ENCODE assay signal across 10 mouse cellular contexts in genomic region chr17:56269741-56270140, GRCm38 (mm10). TPM values are rescaled to one million over a fixed set of nuclear protein-coding genes. Genes with fewer than 3 reads are reported as not detected.
DNase-seq lines count a peak whose midpoint lies in the region; ATAC-seq and TF ChIP-seq lines count a peak whose summit lies in the region.
"Had no signal": no experiment of that assay in that cellular context is flagged by ENCODE, and none has a peak within 500 bp of the region (broad histone marks: within the 10 kb centered on the region; RNA-seq: fewer than 3 reads in every experiment).

No protein-coding gene starts in this region.

- peak overlapping the region; percentile 60 for H3K9ac ChIP-seq in heart, embryonic 12.5 days
- peak overlapping the region; percentile 66 for H3K9ac ChIP-seq in liver, embryonic 12.5 days

- peak overlapping the region; percentile 61; the same call in 1 of the 2 replicates for H3K27ac ChIP-seq in thymus, adult 2 months (ENCODE audit: control insufficient read depth, insufficient read depth, low read length)
- H3K27ac ChIP-seq in heart, embryonic 12.5 days (ENCODE audit: poor library complexity, severe bottlenecking), result peak overlapping the region; percentile 62
- peak overlapping the region; percentile 74 for H3K27ac ChIP-seq in liver, embryonic 12.5 days

- H3K4me2 ChIP-seq in heart, embryonic 12.5 days, result peak overlapping the region; percentile 66
- peak overlapping the region; percentile 78 for H3K4me2 ChIP-seq in liver, embryonic 12.5 days

- H3K9me3 ChIP-seq in heart, embryonic 12.5 days (replicated peaks), result no peaks in the 10 kb centered on the region
- H3K9me3 ChIP-seq in liver, embryonic 12.5 days (replicated peaks), result no peaks in the 10 kb centered on the region

- no peak overlapping the region for H3K4me3 ChIP-seq in thymus, adult 2 months (ENCODE audit: control insufficient read depth, insufficient read depth, low read length)
- H3K4me3 ChIP-seq in heart, embryonic 12.5 days, result peak overlapping the region; percentile 30
- H3K4me3 ChIP-seq in liver, embryonic 12.5 days, result peak overlapping the region; percentile 50

- no peak for TF ChIP-seq POLR2A in thymus, adult 2 months (IDR thresholded peaks at IDR 0.05; ENCODE audit: control insufficient read depth, extremely low read depth, insufficient read depth, low read length, poor library complexity)

- ATAC-seq in heart, embryonic 12.5 days (ENCODE audit: insufficient number of reproducible peaks, low FRiP score), result 0 out of 2 replicates have a peak, but pooled peaks have one; percentile 5
- 0 out of 2 replicates have a peak, but pooled peaks have one; percentile 1 for ATAC-seq in liver, embryonic 12.5 days

- no peak for TF ChIP-seq CTCF in thymus, adult 2 months (IDR thresholded peaks at IDR 0.05; ENCODE audit: borderline replicate concordance, control insufficient read depth, extremely low read depth, insufficient read depth, low read length, poor library complexity)

- WGBS in thymus, adult 2 months, result 82% methylated on average over 3 of the region's 3 CpGs
- 75% methylated on average over 3 of the region's 3 CpGs for WGBS in heart, embryonic 12.5 days
- WGBS in liver, embryonic 12.5 days (ENCODE audit: insufficient replicate concordance), result 66% methylated on average over 3 of the region's 3 CpGs

- H3K27me3 ChIP-seq in thymus, adult 2 months (ENCODE audit: control insufficient read depth, insufficient read depth, low read length), result no peaks in the 10 kb centered on the region
- H3K27me3 ChIP-seq in heart, embryonic 12.5 days (replicated peaks), result no peaks in the 10 kb centered on the region
- H3K27me3 ChIP-seq in liver, embryonic 12.5 days (replicated peaks), result no peaks in the 10 kb centered on the region

- H3K36me3 ChIP-seq in thymus, adult 2 months (ENCODE audit: control insufficient read depth, insufficient read depth, low read length), result no peaks in the 10 kb centered on the region
- peaks cover 53% of the 10 kb centered on the region for H3K36me3 ChIP-seq in heart, embryonic 12.5 days
- peaks cover 47% of the 10 kb centered on the region for H3K36me3 ChIP-seq in liver, embryonic 12.5 days

- no peak for DNase-seq in thymus, adult 2 months
- DNase-seq in thymus, postnatal 14 days, result no peak
- peak; percentile 8 for DNase-seq in yolk sac, embryonic 10.5 days (ENCODE audit: low spot score)
- no peak for DNase-seq in c-Kit-positive CD71-positive TER-119-positive erythroid progenitor cells, embryonic 14.5 days (ENCODE audit: low spot score)
- DNase-seq in thymus, postnatal 36 days, result no peak
- DNase-seq in adrenal gland, adult 8-10 months, result no peak

- peaks cover 4% of the 10 kb centered on the region for H3K4me1 ChIP-seq in thymus, adult 2 months (replicated peaks; ENCODE audit: control insufficient read depth, insufficient read depth, low read length)
- H3K4me1 ChIP-seq in heart, embryonic 12.5 days (replicated peaks), result peaks cover 35% of the 10 kb centered on the region
- H3K4me1 ChIP-seq in liver, embryonic 12.5 days, result peaks cover 43% of the 10 kb centered on the region

RNA-seq across cellular contexts. Expression of gene Ticam1, which starts 6.8 kb away (rescaled TPM):
- polyA plus RNA-seq in thymus, adult 2 months (2012; rRNA removed), result 21.6 and 23.1 TPM in 2 replicates
- 8.6 and 9.5 TPM in 2 replicates for polyA plus RNA-seq in heart, embryonic 12.5 days (2016; fragmentation: Nextera tagmentation; extraction: Ambion mirVana)
- polyA plus RNA-seq in liver, embryonic 12.5 days (2016; fragmentation: Nextera tagmentation; extraction: Ambion mirVana), result 3.8 and 4.1 TPM in 2 replicates
- total RNA-seq in adrenal gland, adult 8-10 months (2022), result 10 to 100 TPM; 23.9 to 26.3 (median 24.8) TPM

RNA-seq across cellular contexts. Expression of gene Fem1a, which starts 13.1 kb away (rescaled TPM):
- polyA plus RNA-seq in thymus, adult 2 months (2012; rRNA removed), result 43.1 and 45.2 TPM in 2 replicates
- polyA plus RNA-seq in heart, embryonic 12.5 days (2016; fragmentation: Nextera tagmentation; extraction: Ambion mirVana), result 19.5 and 19.9 TPM in 2 replicates
- polyA plus RNA-seq in liver, embryonic 12.5 days (2016; fragmentation: Nextera tagmentation; extraction: Ambion mirVana), result 10.2 and 10.7 TPM in 2 replicates
- 10 to 100 TPM; 30.4 to 32.5 (median 31.2) TPM for total RNA-seq in adrenal gland, adult 8-10 months (2022)

RNA-seq across cellular contexts. Expression of gene Plin3, which starts 22.9 kb away (rescaled TPM):
- 29.3 and 33.0 TPM in 2 replicates for polyA plus RNA-seq in thymus, adult 2 months (2012; rRNA removed)
- 59.1 and 60.0 TPM in 2 replicates for polyA plus RNA-seq in heart, embryonic 12.5 days (2016; fragmentation: Nextera tagmentation; extraction: Ambion mirVana)
- 28.3 and 30.2 TPM in 2 replicates for polyA plus RNA-seq in liver, embryonic 12.5 days (2016; fragmentation: Nextera tagmentation; extraction: Ambion mirVana)
- 100 to 1,000 TPM in 3 of 4 experiments, 10 to 100 TPM in 1; 92.6 to 117 (median 103) TPM for total RNA-seq in adrenal gland, adult 8-10 months (2022)

RNA-seq across cellular contexts. Expression of gene Arrdc5, which starts 30.3 kb away (rescaled TPM):
- polyA plus RNA-seq in thymus, adult 2 months (2012; rRNA removed), result not detected in 2 replicates
- polyA plus RNA-seq in heart, embryonic 12.5 days (2016; fragmentation: Nextera tagmentation; extraction: Ambion mirVana), result not detected in 2 replicates
- not detected in 2 replicates for polyA plus RNA-seq in liver, embryonic 12.5 days (2016; fragmentation: Nextera tagmentation; extraction: Ambion mirVana)
- not detected for total RNA-seq in adrenal gland, adult 8-10 months (2022)
- polyA plus RNA-seq: large intestine, adult 2 months; urinary bladder, adult 2 months had no signal

RNA-seq across cellular contexts. Expression of gene Uhrf1, which starts 33.4 kb away (rescaled TPM):
- 154 and 258 TPM in 2 replicates for polyA plus RNA-seq in thymus, adult 2 months (2012; rRNA removed)
- polyA plus RNA-seq in heart, embryonic 12.5 days (2016; fragmentation: Nextera tagmentation; extraction: Ambion mirVana), result 88.4 and 91.2 TPM in 2 replicates
- polyA plus RNA-seq in liver, embryonic 12.5 days (2016; fragmentation: Nextera tagmentation; extraction: Ambion mirVana), result 153 and 154 TPM in 2 replicates
- total RNA-seq in adrenal gland, adult 8-10 months (2022), result 1 to 10 TPM; 1.8 to 3.4 (median 2.6) TPM
